Mouse (Mus musculus): ENCODE data around the gene Ptcd2.

GRCm38 (mm10) chr13:99320453-99320852, 24.1 kb downstream of the Ptcd2 start:
- TF ChIP-seq CTCF (IDR thresholded peaks at IDR 0.05; ENCODE audit: extremely low read depth, insufficient read depth, low read length) (no peak), POLR2A (IDR thresholded peaks at IDR 0.05; ENCODE audit: extremely low read depth, insufficient read depth, low read length) (no peak)
